In the genomic region with DNA sequence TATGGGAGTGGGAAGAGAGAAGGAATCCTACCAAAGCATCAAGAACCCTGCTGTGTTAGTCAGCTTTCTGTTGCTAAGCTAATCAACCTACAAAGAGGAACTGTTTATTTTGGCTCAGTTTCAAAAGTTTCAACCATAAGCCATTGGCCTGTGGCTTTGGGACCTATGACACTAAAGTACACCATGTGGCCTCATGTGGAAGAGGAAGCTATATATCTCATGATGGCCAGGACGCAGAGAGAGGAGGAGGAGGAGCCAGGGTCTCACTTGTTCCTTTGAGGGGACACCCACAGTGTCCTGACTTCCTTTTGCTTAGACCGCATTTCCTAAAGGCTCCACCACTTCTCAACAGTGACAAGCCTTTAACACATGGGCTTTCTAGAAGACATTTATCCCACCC, we compare ENCODE assay signal across 8 mouse cellular contexts.
DNase-seq lines count a peak whose midpoint lies in the region; ATAC-seq lines count a peak whose summit lies in the region.

No protein-coding gene starts in this region.

- peak; percentile 80 for ATAC-seq in kidney, embryonic 14.5 days (ENCODE audit: low FRiP score, low TSS enrichment)
- ATAC-seq in liver, embryonic 11.5 days (replicated peaks; ENCODE audit: low FRiP score), result peak; percentile 67

- no peak overlapping the region for H3K9ac ChIP-seq in kidney, embryonic 14.5 days (ENCODE audit: low read depth, low read length)
- H3K9ac ChIP-seq in liver, embryonic 11.5 days (ENCODE audit: low read depth, low read length), result no peak overlapping the region

- no peaks in the 10 kb centered on the region for H3K27me3 ChIP-seq in kidney, embryonic 14.5 days (ENCODE audit: control insufficient read depth, insufficient read depth, low read length)
- H3K27me3 ChIP-seq in liver, embryonic 11.5 days (replicated peaks; ENCODE audit: control insufficient read depth, insufficient read depth, low read length), result no peaks in the 10 kb centered on the region

- H3K36me3 ChIP-seq in kidney, embryonic 14.5 days (ENCODE audit: control insufficient read depth, insufficient read depth, low read length), result no peaks in the 10 kb centered on the region
- H3K36me3 ChIP-seq in liver, embryonic 11.5 days (ENCODE audit: control insufficient read depth, insufficient read depth, low read length), result no peaks in the 10 kb centered on the region

- no peak overlapping the region for H3K4me3 ChIP-seq in kidney, embryonic 14.5 days (ENCODE audit: low read length)
- no peak overlapping the region for H3K4me3 ChIP-seq in brown adipose tissue, adult 24 weeks (ENCODE audit: insufficient read depth, low read depth, low read length)
- no peak overlapping the region for H3K4me3 ChIP-seq in liver, embryonic 11.5 days (ENCODE audit: low read depth, low read length)

- H3K9me3 ChIP-seq in kidney, embryonic 14.5 days (ENCODE audit: control insufficient read depth, low read length), result no peaks in the 10 kb centered on the region
- H3K9me3 ChIP-seq in liver, embryonic 11.5 days (ENCODE audit: control insufficient read depth, low read length), result no peaks in the 10 kb centered on the region

- 32% methylated on average over 2 of the region's 2 CpGs for WGBS in kidney, embryonic 14.5 days
- 24% methylated on average over 2 of the region's 2 CpGs for WGBS in liver, embryonic 11.5 days

- H3K4me2 ChIP-seq in kidney, embryonic 14.5 days (replicated peaks; ENCODE audit: low read depth, low read length), result no peak overlapping the region
- no peak overlapping the region for H3K4me2 ChIP-seq in liver, embryonic 11.5 days

- H3K4me1 ChIP-seq in kidney, embryonic 14.5 days (ENCODE audit: control insufficient read depth, insufficient read depth, low read length), result peaks cover 7% of the 10 kb centered on the region
- no peaks in the 10 kb centered on the region for H3K4me1 ChIP-seq in brown adipose tissue, adult 24 weeks (ENCODE audit: control insufficient read depth, insufficient read depth, insufficient read length, low read length)
- no peaks in the 10 kb centered on the region for H3K4me1 ChIP-seq in liver, embryonic 11.5 days (replicated peaks; ENCODE audit: control insufficient read depth, insufficient read depth, low read length)

- no peak overlapping the region for H3K27ac ChIP-seq in kidney, embryonic 14.5 days (ENCODE audit: low read depth, low read length)
- H3K27ac ChIP-seq in brown adipose tissue, adult 24 weeks (replicated peaks; ENCODE audit: low read depth, low read length), result peak overlapping the region; percentile 42; the same call in 1 of the 2 replicates
- no peak overlapping the region; the same call in 1 of the 2 replicates for H3K27ac ChIP-seq in liver, embryonic 11.5 days (ENCODE audit: low read depth, low read length)

- no peak for DNase-seq in kidney, postnatal 25 days
- no peak for DNase-seq in liver, embryonic 11.5 days (ENCODE audit: low spot score)
- DNase-seq in mesoderm, embryonic 11.5 days (ENCODE audit: low read depth, low spot score), result peak; percentile 7
- no peak for DNase-seq in neural tube, embryonic 10.5 days (ENCODE audit: extremely low spot score, low spot score)
- DNase-seq in thymus, postnatal 4 days, result no peak
- DNase-seq in gastrocnemius, postnatal 10 days, result no peak
